Mouse (Mus musculus): ENCODE results near the gene Pfn4. TPM values are rescaled to one million over a fixed set of nuclear protein-coding genes. Genes with fewer than 3 reads are reported as not detected.
"Not testable (repeated sequence)": the region's sequence is repeated elsewhere in the genome, so short reads cannot be mapped to it uniquely, and the experiment has no call there.

The Pfn4 gene
- total RNA-seq (2017) = not detected in 3 replicates

DNA sequence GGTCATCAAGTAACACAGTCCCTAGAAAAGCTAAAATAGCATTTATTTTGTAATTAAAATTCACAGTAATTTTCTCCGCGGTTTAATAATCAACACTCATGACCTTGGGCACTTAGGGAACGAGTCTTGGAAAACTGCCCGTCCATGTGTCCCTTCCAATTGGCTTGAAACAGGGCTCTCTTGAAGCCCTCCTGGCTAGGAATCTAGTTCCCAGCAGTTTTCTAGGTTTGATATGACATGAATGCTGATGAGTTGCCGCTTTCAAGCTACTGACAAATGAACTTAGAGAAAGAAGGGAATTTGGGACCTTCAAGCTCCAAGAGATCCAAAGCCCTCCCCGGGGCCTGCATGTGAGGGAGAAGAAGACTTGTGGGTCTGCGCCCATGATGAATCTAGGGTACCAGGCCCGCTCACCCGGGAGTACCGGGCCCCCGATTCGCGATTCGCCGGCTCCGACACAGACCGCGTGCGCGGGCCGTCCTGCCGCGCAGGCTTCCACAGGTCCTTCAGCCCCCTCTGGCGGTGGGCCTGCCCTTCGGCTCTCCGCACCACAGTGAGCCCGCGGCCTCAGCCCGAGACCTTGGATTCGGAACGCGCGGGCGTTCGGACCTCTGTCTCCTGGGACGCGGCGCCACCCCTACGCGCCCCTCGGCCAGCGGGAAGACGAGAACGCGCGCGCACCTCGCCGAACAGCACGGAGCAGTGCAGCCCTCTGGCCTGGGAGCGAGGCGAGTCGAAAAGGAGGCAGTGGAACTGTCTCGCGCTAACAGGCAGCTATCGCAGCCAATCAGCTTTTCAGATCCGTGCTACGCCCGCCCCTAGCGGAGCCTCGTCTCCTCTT lies at the start of gene Pfn4, which contains the start of gene Fam228b:
Pfn4 (plus strand) TSS at position 531 of the 841 bp plus-strand sequence.
Fam228b (minus strand) TSS at position 776 of the 841 bp plus-strand sequence.
- peak; percentile 97 for ATAC-seq (replicated peaks; ENCODE audit: insufficient number of reproducible peaks, low FRiP score, low TSS enrichment, poor library complexity, severe bottlenecking)

GRCm38 (mm10) chr12:4719066-4719761 lies 49.6 kb upstream of the Pfn4 start:
- ATAC-seq (replicated peaks; ENCODE audit: insufficient number of reproducible peaks, low FRiP score, low TSS enrichment, poor library complexity, severe bottlenecking) = no peak

DNA sequence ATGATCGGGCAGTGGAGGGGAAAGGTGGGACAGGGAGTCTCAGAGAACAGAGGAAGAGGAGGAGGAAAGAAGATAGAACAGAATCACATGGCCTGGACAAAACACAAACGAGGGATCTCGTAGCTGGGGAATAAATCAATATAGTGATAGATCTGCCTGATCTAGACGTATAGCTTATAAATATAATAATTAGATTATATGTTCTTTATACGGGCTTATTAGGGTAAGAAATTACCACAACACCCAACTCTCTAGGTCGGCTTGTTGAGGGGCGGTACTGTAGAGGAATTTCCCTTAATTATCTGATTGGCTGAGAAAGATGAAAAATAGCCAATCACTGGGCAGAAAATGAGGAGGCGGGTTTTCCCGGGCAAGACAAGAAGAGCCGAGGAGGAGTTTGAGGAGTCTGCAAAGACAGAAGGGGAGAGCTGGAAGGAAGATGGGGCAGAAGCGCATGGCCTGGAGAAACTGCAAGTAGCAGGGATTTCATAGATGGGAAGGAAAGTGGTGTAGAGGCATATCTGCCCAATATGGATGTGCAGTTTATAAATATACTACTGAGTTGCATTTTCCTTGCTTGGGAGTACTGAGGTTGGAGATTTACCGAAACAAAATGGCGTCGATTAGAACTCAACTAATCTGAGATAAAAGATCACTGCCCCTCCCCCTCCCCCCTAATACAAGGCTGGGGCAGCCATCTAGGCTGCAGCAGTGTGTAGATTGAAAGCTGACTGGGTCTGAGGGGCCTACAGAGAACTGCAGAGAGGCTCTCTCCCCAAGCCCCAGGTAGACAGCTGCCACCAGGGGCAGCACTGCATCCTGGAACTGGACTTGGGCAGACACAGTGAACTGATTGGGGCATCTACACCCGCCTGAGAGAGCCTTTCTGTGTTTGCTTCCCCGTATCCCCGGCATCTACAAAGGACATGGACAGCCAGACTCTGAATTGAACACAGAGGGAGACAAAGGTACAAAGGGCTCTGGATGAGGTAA lies 48.8 kb upstream of the Pfn4 start:
- ATAC-seq (replicated peaks; ENCODE audit: insufficient number of reproducible peaks, low FRiP score, low TSS enrichment, poor library complexity, severe bottlenecking) = no peak

DNA sequence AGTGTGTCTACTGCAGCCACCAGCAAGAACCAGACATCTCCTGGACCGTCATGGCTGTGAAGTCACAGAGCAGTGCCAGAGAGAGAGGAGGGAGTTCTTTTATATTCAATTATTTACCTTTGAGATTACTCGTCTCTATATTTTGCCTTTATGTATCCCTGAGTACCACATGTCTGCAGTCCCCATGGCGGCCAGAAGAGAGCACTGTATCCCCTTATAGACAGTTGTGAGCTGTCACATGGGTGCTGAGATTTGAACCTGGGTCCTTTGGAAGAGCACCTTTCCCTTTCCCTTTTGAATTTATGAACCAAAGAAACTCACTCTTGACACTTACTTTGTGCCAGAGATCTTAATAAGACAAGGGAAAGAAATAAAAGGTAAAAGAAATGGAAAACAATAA lies 39.7 kb upstream of the Pfn4 start:
- ATAC-seq (replicated peaks; ENCODE audit: insufficient number of reproducible peaks, low FRiP score, low TSS enrichment, poor library complexity, severe bottlenecking) = no peak

GRCm38 (mm10) chr12:4731629-4732028 lies 37.2 kb upstream of the Pfn4 start:
- no peak for ATAC-seq (replicated peaks; ENCODE audit: insufficient number of reproducible peaks, low FRiP score, low TSS enrichment, poor library complexity, severe bottlenecking)

DNA sequence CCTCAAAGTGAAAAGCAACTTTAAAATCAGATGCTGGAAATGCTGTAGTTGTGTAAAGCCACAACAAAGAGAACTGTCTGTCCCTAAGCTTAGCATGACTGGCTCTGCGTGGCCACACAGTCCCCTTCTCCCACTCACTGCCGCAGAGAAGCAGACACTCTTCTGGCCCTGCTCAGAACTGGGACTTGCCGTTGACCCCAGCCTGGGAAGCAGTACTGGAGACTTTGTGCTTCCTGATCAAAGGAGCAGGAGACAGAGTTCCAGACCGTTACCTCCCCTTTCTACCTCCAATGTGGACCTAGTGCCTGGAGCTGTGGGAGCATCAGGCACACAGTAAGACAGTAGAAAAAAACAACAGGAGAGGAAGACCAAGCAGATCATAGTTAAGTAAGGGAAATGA lies 36.5 kb upstream of the Pfn4 start:
- ATAC-seq (replicated peaks; ENCODE audit: insufficient number of reproducible peaks, low FRiP score, low TSS enrichment, poor library complexity, severe bottlenecking) = no peak

DNA sequence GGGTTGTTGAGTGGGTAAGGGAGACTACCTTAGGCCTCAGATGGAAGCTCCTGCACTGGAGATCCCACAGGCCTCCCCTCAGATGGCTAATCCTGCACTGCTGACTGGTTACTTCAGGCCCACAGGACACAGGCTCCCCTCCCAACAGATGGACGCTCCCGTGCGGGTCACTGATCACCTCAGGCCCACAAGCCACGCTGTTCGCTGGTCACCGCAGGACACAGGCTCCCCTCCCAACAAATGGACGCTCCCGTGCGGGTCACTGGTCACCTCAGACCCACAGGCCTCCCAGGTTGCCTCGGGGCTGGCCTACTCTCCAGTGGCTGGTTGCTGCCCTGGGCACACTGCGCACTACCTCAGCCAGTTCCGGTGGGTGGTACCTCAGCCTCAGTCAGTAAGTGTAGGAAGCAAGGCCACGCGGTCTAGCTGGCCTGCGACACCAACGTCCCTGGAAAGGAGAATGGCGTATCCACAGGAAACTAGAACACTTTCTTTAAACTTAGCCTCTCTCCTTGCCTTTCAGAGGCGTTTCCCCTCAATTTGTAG lies 30.7 kb upstream of the Pfn4 start, which contains the start of gene Fam228a:
Fam228a (minus strand) TSS at position 400 of the 546 bp plus-strand sequence.
- ATAC-seq (replicated peaks; ENCODE audit: insufficient number of reproducible peaks, low FRiP score, low TSS enrichment, poor library complexity, severe bottlenecking) = no peak

DNA sequence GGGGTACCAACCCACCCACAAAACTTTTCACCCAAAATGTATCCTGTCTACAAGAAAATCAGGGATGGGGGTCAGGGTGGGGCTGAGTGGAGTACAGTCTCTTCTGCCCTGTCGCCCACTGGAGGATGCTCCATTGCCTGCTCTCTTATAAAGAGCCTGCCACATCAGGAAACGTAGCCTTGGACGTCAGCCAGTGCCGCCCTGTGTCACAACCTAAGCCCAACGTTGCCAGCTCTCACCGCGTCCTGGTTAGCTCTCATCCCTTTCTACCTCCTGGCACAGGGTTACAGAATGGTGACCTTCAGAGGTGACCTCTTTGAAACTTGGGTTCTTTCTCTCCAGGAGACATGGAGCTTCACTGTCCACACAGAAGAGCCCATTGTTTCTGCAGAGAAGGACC lies 28.0 kb upstream of the Pfn4 start:
- no peak for ATAC-seq (replicated peaks; ENCODE audit: insufficient number of reproducible peaks, low FRiP score, low TSS enrichment, poor library complexity, severe bottlenecking)

DNA sequence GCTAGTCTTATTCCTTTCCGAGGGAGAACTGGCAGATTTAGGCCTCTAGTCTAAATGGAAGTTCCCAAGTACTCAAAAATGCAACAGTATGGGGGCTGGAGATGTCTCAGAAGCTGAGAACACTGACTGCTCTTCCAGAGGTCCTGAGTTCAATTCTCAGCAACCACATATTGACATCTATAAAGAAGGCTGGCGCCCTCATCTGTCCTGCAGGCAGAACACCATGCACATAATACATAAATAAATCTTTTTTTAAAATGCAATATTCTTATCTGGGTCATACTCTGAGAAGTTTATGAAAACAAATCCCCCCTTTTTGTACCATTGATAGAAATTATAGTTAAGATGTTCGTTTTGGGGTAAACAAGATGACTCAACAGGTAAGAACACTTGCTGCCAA lies 26.6 kb upstream of the Pfn4 start:
- ATAC-seq (replicated peaks; ENCODE audit: insufficient number of reproducible peaks, low FRiP score, low TSS enrichment, poor library complexity, severe bottlenecking) = no peak

DNA sequence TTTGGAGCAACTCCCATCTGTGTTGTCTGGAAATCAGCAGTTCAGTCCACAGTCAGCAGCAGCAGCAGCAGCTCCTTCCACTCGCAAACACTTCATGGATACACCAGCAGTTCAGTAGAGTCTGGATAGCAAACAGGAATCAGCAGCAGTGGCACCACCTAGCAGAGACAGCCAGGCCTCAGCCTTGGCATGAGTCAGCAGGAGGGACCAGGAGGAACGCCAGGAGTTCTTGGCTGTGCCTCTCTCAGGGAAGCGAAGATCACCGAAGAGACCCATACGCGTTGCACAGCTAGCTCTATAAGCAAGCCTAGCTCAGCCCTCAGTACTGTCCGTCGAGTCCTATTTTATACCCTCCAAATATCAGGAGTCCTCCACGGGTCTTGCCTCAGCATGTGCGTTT lies 24.3 kb upstream of the Pfn4 start:
- ATAC-seq (replicated peaks; ENCODE audit: insufficient number of reproducible peaks, low FRiP score, low TSS enrichment, poor library complexity, severe bottlenecking) = no peak

DNA sequence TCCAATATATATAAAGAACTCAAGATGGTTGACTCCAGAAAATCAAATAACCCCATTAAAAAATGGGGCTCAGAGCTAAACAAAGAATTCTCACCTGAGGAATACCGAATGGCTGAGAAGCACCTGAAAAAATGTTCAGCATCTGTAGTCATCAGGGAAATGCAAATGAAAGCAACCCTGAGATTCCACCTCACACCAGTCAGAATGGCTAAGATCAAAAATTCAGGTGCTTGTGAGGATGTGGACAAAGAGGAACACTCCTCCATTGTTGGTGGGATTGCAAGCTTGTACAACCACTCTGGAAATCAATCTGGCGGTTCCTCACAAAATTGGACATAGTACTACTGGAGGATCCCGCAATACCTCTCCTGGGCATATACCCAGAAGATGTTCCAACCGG lies 14.4 kb upstream of the Pfn4 start:
- ATAC-seq (replicated peaks; ENCODE audit: insufficient number of reproducible peaks, low FRiP score, low TSS enrichment, poor library complexity, severe bottlenecking) = not testable (repeated sequence)

DNA sequence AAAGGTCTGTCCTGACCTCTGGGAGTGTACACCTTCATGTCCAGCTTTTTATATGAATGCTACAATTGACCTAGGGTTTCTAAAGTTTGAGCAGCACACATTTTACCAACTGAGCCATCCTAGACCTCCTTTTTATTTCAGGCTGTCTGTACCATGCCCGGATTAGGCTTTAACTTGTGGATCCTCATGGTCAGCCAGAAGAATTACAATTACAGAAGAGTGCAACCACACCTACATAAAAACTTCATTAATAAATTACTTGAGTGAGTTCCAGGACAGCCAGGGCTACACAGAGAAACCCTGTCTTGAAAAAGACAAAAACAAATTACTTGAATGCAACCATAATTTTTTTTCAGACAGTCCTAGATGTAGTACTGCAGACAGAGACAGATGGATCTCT lies 11.8 kb upstream of the Pfn4 start:
- no peak for ATAC-seq (replicated peaks; ENCODE audit: insufficient number of reproducible peaks, low FRiP score, low TSS enrichment, poor library complexity, severe bottlenecking)

DNA sequence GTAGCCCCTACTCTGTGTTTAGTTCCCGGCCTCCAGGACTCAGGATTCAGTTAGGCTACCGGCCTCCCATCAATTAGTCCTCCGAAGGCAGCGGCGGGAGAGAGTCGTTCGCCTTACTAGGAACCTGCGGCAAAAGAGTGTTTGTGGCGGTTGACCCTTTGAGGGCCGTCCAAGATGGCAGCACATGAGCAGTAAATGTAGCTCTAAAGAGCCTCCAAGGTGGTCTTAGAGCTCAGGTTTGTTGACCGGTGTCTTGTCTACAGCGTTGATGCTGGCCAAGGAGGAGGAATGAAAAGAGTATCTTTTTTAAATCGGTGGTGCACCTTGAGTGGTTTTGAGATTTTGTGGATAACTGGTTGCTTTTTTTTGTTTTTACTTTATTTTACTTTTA lies 506 bp downstream of the Pfn4 start:
- no peak for ATAC-seq (replicated peaks; ENCODE audit: insufficient number of reproducible peaks, low FRiP score, low TSS enrichment, poor library complexity, severe bottlenecking)

DNA sequence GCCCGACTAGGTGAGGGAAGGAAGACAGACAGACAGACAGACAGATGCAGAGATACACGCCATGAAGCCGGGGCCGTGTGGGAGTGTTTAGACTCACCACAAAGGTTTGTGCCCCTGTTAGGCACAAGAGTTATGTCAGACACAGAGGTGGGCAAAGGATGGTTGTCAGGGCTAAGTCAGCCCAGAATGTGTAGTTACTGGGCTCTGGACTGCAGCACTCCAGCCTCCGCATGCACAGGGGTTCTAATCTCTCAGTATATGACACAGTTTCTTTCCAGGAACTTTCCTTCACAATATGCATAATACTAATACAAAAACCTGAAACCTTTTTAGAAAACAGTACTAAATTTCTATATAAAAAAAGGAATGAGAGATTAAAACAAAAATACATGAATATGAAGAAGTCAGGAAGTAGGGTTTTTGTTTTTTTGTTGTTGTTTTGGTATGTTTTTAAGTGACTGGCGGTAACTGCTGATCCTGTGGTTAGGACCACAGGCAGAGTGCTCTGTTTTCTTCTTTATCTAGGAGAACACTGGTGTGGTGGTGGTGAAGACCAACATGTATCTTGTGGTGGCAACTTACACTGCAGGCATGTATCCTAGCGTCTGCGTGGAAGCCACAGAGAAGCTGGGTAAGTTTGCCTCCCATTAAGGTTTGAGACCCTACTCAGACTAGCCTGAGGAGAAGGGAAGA lies 6.2 kb downstream of the Pfn4 start:
- ATAC-seq (replicated peaks; ENCODE audit: insufficient number of reproducible peaks, low FRiP score, low TSS enrichment, poor library complexity, severe bottlenecking) = no peak

DNA sequence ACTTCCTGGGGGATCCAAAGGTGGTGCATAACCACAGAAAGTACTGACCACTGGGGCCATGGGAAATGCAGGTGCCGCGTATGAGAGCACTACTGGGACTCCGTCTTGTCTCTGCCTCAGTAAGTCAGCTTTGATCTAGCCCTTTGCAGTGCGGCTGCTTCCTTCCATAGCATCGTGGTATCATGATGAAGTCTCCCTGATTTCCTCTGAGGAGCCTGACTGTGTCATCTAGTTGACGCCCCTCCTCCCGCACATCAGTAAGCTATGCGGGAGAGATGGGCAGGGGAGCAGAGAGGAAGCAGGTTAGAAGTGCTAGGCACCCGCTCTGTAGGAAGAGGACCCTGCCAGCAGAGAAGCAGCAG lies 6.7 kb downstream of the Pfn4 start:
- no peak for ATAC-seq (replicated peaks; ENCODE audit: insufficient number of reproducible peaks, low FRiP score, low TSS enrichment, poor library complexity, severe bottlenecking)

GRCm38 (mm10) chr12:4777734-4778133 lies 8.9 kb downstream of the Pfn4 start:
- no peak for ATAC-seq (replicated peaks; ENCODE audit: insufficient number of reproducible peaks, low FRiP score, low TSS enrichment, poor library complexity, severe bottlenecking)

- no peak for ATAC-seq (replicated peaks; ENCODE audit: insufficient number of reproducible peaks, low FRiP score, low TSS enrichment, poor library complexity, severe bottlenecking)
Observed at GRCm38 (mm10) chr12:4780245-4780644, 11.4 kb downstream of the Pfn4 start.

DNA sequence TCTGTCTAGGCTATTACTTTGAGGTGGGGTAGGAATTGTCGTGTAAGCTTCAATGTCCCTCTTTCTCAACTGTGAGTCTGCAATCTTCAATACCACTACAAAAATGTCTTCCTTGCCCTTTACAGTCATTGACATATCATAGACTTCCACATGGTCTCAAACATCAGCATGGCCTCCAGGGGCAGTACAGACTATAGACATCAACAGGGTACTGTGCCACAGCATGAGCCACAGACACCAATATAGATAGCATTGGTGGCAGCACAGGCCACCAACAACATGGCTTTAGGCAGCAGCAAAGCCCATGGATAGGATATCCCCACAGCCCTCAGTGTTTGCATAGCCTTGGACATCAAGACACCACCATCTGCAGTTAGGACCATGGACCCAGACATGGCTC lies 12.4 kb downstream of the Pfn4 start:
- no peak for ATAC-seq (replicated peaks; ENCODE audit: insufficient number of reproducible peaks, low FRiP score, low TSS enrichment, poor library complexity, severe bottlenecking)

Measured in monocyte, adult 5-6 weeks (primary cell).